Mouse (Mus musculus) ovary, postnatal 10 days (tissue): ENCODE results near the gene Rufy1.
A peak's percentile ranks its signal among the peaks of the same experiment; 100 is the strongest.
"Not testable (repeated sequence)": the region's sequence is repeated elsewhere in the genome, so short reads cannot be mapped to it uniquely, and the experiment has no call there.

Source experiments
- DNase-seq: peaks from one replicate; pipeline ENCODE4 v3.0.0; 2022; ENCODE audit warnings: low spot score

Gene Rufy1

DNA sequence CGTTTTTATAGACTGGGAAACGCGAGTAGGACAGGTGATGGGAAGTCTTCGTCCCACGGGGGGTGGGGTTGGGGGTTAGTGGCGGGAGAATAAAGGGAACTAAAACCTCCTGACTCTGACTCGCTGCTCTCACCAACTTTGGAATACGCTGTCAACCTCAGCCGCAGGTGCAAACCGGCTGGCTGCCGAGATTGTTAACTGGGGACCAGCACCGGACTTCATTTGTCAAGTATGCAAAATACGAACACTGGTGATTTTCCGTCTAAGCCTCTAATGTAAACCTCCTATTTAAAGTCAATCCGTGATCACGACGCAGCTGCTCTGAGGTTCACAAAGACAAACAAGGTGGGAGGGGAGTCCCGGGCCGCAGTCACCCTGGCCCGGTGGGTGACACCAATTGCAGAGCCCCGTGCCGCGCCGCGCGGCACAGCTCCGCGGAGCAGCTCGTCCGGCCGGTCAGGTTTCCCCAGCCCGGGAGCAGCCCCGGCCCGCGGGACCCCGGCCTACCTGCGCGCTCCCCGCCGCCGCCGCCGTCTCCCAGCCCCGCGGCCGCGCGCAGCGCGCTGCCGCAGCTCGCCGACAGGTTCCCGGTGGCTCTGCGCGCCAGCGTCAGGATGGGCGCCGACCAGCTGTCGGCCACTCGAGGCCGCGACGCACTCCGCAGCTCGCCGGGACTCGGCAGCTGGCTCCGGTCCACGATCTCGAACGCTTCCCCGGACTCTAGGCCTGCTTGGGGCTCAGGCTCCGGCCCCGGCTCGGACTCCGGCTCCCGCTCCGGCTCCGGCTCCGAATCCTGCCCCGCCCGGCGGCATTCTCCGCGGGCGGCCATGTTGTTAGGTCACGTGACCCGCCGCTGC lies at the start of gene Rufy1:
Gene Rufy1, minus strand, starts transcription at position 849 of the 857 bp plus-strand sequence.
- peak; percentile 74 for DNase-seq

DNA sequence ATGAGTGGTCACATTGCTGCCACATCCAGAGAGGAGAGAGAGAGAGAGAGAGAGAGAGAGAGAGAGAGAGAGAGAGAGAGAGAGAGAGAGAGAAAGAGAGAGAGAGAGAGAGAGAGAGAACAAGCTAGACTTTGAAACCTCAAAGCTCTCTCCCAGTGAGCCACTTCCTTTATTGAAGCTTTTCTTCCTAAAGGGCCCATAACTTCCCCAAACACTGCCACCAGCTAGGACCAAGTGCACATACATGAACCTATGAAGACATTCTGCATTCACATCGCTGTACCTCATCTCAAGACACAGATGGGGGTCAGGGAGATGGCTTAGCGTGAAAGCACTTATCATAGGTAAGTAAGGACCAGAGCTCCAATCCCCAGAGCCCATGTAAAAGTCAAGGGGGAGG lies 47.1 kb upstream of the Rufy1 start:
- no peak for DNase-seq

DNA sequence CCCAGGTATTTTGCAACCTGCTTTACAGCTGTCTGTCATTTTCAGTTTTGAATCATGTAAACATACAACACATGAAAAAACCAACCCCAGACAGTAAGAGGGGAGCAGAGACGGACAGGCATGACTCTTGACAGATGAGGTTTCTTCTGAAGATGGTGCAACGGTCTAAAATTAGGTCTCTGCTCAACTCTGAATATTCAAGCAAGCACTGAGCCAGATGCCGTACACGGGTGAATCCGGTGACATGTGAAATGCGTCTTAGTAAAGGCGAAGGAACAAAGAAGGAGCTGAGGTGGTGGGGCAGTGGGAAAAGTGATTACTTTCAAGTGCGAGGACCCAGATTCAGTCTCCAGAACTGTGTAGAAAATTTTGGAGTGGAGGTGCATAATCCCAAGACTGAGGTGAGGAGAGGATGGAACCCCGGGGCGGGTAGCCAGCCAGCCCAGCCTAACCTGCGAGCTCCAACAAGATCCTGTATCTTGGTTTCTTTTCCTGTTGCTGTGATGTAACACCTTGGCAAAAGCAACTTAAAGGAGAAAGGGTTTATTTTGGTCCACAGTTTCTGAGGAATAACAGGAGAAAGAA lies 46.7 kb upstream of the Rufy1 start:
- DNase-seq, result no peak

DNA sequence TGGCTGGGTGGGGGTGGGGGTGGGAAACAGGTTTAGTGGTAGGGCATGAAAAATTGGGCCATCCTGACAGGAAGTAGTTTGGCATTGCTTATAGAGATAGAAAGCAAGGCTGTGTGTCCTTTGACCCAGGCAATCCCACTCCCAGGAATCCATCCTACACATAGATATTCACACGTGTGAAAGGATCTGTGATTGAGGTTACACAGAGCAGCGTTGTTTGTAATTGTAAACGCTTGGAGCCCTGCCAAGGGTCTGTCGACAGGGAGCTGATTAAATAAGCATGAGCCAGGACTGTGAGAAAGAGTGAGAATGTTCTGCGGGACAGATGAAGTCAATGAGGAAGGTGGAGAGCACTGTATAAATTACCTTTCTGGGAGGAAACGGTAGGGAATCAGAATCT lies 46.0 kb upstream of the Rufy1 start:
- no peak for DNase-seq

DNA sequence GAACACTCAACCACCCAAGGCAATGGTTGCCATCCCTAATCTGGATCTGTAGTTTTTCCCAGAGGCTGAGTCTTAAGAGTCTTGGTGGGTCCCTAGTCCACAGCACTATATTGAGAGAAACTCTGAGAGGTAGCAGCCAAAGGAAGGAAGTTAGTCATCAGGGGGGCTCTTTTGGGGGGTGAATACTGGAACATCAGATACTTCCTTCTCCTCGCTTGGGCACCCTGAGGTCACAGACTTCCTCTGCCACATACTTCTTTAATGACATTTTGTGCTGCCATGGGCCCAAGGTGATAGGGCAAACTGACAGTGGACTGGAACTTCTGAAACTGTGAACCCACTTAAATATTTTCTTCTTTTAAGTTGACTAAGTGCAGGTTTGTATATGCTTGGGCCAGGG lies 43.0 kb upstream of the Rufy1 start:
- DNase-seq, result no peak

DNA sequence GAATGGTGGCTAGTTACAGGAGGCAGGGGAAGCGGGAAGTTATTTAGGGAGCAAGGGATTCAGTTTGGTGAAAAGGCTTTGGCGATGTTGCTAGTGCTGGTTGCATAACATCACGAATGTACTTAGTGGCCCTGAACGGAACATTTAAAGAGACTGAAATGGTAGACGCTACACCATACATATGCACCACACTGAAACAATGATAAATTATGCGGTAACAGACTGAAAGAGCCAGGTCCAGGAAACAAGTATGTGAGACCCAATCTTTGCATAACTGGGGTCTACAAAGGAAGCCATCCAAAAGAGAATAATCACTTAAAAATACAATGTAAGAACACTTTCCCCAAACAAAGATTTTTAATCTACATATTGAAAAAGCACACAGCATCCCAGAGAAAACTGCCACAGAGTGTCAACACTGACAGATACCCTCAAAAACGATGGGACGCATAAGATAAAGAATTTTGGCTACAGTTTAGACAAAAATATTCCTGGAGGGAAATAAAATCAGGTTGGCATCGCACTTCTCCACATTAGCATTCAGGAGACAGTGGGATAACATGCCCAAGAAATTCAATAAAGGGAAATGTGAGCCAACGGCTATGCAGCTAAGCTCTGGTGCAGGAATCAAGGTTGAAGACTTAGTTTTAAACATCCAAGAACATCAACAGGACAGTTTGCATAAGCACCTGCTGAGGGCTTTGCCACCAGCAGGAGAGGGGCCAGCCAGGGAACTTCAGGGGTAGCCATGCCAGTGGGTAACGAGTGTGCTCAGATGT lies 41.4 kb upstream of the Rufy1 start:
- no peak for DNase-seq

DNA sequence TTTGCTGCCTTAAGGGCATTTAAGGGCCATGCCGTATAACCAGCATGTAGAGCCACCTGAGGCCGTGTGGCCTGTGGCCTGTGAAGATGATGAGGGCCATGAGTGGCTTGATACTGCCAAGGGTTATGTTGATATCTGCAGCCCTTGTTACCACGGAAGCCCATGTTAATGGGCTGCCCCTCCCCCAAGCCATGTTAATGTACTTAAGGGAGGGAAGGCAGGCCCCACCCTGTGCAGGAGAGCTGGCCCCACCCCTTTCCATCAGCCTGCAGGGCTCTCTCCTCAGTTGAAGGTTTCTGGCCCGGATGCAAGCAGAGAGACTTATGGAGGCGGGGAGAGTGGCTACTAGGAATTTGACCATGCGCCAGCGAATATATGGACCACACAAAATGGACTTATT lies 30.6 kb upstream of the Rufy1 start:
- DNase-seq, result no peak

DNA sequence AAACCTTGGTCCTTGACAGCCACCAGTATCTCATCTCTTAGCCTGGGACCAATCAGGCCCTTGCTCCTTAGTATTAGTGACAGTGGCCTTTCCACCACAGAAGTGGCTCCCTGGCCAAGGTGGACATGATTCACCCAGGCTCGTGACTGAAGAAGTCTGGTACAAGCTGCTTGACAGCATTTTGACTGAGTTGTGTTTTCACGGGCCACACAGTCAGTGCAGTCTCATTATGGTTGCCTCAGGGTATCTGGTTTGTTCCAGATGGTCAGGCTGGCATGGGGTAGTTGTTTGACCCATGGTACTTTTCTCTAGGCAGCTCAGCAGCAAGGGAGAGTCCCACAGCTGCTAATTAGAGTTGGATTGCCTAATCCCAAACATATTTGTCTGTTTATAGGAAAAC lies 28.3 kb upstream of the Rufy1 start:
- DNase-seq, result no peak

DNA sequence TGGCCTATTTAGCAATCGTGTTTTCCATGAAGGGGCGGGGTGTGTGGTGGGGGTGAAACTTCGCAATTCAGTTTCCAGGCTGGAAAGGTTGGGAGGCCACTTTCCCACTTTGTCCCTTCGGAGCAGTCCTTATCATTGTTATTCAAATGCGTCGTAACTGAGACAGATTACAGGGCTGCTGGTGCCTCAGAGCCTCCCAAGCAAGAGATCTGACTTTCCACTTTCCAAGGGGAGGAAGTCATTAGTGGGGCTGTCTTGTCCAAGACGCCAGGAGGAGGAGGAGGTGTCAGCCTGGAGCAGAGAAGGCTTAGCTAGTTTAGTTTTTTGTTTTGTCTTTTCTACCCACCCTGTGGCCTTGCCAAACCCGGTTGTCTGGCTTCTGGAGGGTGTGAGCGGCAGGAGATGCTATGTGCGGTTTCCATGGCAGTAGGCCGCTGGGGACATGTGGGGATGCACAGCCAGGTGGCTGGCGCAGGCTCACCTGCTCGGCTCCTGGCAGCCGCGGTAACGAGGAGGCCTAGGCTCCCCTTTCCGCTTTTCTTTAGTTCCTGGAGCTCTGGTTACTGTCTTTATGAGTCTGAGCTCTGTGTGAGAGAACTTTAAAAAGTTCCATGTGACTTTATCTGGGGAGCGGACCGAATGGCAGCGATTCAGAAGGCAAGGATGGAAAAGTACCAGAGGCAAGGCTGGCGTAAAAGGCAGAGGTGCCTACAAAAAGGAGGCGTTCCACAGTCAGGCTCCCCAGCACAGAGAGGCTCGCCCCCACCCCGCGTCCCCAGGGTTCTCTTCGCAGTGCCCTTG lies 26.4 kb upstream of the Rufy1 start:
- no peak for DNase-seq

DNA sequence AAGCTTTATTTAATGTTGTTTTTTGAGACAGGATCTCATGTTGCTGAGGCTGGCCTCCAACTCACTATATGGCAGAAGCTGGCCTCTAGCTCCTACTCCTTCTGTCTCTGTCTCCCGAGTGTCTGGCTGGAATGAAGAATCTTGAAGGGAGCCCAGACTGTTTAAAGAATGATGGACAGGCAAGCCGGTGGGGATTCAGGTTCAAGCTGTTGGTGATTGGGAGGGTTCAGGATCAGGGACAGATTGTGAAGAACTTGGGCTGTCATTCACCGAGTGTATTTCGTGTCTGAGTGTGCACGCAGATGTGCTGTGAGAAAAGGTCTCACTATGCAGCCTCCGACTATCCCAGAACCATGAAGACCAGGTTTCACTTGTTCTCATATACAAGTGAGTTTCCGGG lies 25.5 kb upstream of the Rufy1 start:
- DNase-seq, result no peak

DNA sequence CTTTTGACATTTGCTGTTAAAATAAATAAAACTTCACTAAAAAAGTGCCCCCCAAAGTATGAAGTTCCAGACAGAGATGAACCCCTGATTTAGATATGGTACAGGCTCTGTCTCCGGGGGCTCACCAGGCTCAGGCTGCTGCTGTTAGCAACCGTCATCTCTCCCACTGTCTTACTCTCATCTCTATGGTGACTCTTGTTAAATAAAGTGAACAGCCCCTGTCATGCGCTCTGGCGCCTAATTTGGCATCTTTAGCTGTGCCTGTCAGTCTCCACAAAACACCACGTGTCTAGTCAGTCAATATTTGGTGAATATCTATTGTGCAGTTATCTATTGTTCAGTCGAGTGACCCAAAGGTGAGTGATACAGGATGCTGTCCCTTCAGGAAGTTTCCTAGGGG lies 24.0 kb upstream of the Rufy1 start:
- no peak for DNase-seq

DNA sequence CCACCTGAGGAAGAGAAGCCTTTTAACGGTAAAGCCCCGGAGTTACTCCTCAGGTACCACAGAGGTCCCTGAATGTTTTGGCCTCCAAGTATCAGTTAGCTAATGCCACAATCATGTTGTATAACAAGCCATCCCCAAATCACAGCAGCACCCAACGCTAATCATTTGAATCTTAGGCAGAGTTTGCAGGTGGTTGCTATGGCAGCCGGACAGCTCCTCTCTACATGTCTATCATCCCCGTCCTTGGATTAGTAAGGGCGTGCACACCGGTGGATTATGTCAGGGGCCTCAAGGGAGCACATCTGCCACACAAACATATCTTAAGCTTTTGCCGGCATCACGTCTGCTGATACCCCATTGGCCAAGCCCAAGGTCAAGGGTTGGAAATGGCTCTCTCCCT lies 19.3 kb upstream of the Rufy1 start:
- DNase-seq, result no peak

DNA sequence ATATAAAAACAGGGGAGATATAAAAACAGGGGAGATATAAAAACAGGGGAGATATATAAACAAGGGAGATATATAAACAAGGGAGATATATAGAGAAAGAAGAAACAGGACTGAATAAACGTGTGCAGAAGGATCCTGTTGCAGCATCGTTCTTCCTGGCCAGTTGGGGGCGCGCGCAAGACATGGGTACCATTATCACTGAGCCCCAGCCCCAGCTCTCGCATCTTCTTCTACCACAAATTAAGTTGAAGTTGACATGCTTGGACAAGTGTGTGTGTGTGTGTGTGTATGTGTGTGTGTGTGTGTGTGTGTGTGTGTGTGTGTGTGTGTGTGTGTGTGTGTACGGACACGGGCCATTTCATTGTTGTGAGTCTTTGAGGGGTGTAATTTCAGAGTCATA lies 17.2 kb upstream of the Rufy1 start:
- not testable (repeated sequence) for DNase-seq

DNA sequence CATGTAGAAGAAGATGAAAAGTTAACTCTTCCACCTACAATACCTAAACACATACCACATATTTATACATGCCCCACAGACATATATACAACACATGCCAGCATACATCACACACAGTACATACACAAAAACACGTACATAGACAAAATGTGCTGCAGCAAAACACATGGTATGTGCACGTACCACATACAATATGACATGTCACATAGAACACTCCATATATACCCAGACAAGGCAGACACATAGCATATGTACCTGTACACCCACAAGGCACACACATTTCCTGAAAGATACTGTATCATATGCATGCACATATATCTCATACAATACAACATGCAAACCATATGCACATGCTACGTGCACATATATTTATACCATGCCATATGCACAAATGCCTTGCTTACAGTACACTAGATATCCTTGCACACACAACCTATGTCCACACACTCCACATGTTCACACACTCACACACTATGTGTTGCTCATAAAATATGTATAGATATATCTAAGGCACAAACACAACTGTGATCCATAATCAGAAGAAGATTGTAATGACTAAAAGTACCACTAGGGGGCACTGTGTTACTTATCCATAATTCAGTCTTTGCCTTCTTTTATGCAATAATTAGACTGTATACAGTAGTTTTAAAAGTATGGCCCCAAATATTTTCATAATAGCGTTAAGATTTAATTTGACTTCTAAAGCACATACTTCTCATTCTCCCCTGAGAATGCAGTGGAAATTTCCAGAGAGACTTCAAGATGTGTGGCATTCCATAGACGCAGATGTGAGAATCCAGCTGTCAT lies 12.5 kb upstream of the Rufy1 start:
- no peak for DNase-seq

DNA sequence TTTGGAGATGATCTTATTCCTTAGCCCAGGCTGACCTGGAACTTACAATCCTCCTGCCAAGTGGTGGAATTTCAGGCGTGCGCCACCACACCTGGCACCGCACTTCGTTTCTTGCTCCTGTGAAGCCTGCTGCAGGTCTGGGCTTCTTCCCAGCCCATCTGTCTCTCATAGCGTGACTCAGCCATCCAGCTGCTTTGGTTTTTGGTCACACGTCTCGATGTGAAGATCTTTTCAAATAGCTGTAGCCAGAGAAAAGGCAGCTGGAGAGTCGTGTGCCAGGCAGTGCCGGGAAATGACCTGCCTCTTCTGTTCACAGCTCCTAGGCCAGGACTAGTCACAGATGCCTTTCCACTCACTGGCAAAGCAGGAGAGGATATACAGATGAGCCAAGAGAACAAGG lies 10.7 kb upstream of the Rufy1 start:
- DNase-seq, result no peak

DNA sequence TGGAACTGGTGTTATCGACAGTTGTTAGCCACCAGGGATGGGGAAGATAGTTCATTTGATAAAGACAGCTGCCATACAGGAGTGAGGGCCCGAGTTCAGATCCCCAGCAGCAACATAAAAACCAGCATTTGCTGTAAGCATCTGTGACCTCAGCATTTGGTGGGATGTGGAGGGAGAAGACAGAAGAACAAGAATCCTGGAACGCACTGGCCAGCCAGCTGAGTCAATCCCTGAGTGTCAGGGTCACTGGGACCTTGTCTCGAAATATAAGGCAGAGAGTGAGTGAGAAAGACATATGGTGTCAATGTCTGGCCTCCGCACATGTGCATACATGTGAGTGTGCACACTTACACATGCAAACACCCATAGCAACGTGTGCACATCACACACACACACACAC lies 9.8 kb upstream of the Rufy1 start:
- no peak for DNase-seq

DNA sequence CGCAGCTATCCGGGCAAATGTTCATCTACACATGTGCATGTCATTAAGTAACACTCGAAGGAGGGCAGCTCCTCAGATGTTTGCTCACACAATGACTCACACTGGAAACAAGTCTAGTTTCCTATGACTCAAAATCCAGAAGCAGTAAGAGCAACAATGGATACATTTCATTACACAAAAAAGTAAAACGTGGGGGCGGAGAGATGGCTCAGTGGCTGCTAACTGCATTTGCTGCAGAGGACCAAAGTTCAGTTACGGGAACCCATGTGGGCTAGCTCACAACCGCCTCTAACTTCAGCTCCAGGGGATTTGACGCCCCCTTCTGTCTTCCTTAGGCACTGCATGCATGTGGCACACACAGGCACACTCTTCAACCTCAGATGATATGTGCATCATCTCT lies 8.9 kb upstream of the Rufy1 start:
- no peak for DNase-seq

DNA sequence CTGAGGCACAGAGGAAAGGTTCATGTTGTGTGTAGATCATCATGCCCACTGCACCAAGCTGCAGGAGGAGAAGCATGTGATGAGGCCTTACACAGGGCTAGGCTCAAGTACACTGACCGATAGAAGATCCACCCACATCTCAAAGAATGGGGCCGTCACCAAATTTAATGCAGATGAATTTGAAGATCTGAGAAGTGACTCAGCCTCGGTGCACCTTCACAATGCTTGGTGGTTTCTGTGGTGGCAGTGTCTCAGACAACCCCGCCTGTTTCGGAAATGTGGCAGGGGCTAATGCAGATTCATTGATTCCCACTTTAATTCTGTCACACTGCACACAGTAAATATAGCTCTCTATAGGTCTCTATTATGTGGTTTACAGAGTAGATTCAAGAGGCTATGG lies 2.0 kb upstream of the Rufy1 start:
- no peak for DNase-seq

DNA sequence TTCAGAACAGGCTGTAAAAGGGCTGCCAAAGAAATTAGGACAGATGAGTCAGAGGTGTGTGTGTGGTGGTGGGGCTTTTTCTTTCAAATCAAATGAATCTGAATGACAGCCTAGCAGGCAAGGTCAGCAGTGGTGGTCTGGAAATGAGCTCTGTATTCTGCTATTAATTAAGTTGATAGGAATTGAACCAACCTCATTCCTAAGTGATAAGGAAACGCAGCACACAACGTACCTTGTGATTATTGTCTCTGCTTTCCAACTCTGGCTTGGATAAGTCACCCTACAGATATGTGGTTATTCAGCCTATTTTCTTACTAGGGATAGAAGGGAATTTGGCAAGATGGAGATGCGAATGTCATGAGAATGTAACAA lies 1.1 kb upstream of the Rufy1 start:
- no peak for DNase-seq

DNA sequence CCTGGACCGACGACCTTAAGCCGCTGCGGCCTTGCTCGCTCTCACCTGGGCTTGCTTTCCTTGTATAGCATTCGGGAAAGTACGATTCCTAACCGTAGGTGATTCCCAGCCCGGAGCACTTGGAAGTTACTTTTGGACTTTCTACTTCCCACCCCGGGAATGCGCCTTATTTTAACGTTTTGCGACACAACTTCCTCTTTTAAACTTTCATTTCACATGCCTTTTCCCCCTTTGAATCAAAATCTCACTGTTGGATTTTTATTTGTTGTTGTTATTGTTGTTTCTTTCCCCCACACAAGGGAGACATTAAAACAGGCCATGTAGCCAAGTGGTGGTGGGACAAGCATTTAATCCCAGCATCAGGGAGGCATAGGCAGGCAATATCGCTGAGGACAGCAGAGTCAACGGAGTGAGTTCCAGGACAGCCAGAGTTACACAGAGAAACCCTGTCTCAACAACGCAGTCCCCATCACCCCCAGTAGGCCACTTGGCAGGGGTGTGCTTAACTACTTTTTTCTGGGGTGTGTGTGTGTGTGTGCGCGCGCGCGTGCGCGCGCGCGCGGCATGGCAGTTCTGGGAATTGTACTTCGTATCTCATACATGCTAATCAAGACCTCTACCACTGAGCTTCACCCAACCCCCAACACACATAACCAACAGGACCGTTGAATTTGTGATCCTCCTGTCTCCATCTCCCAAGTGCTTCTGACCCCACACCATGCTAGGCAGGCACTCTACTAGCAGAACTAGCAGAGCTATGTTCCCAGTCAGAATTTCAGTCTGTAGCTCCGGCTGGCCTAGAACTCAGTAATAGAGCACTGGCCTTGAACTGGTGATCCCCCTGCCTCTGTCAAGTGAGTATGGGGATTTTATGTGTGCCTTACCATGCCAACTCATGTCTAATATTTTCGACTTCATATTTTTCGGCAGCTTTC lies 476 bp upstream of the Rufy1 start:
- DNase-seq, result no peak
